Mouse (Mus musculus) c-Kit-positive CD71-positive TER-119-positive erythroid progenitor cells, embryonic 14.5 days (primary cell): ENCODE results near the gene Vgll4.

ENCODE experiments used
- DNase-seq: peaks from one replicate; pipeline ENCODE4 v3.0.0-alpha.2; 2013; ENCODE audit warnings: low spot score

Vgll4 gene

GRCm38 (mm10) chr6:114969213-114970120 lies at the start of gene Vgll4:
Vgll4 (minus strand) TSS chr6:114969994.
- DNase-seq, result no peak

GRCm38 (mm10) chr6:115015461-115015860 lies 45.7 kb upstream of the Vgll4 start:
- DNase-seq, result no peak

- DNase-seq, result no peak
Measured at GRCm38 (mm10) chr6:115013574-115013973, 43.8 kb upstream of the Vgll4 start.

- DNase-seq, result no peak
Measured at GRCm38 (mm10) chr6:115011792-115012191, 42.0 kb upstream of the Vgll4 start.

- no peak for DNase-seq
Measured at GRCm38 (mm10) chr6:115010815-115011214, 41.0 kb upstream of the Vgll4 start.

GRCm38 (mm10) chr6:115010304-115010703 lies 40.5 kb upstream of the Vgll4 start:
- DNase-seq, result no peak

GRCm38 (mm10) chr6:115007728-115008127 lies 37.9 kb upstream of the Vgll4 start:
- DNase-seq, result peak; percentile 37

- DNase-seq, result no peak
Measured at GRCm38 (mm10) chr6:115006948-115007347, 37.2 kb upstream of the Vgll4 start.

GRCm38 (mm10) chr6:115006065-115006464 lies 36.3 kb upstream of the Vgll4 start:
- no peak for DNase-seq

- DNase-seq, result no peak
Measured at GRCm38 (mm10) chr6:115005351-115005890, 35.6 kb upstream of the Vgll4 start.

- DNase-seq, result no peak
Measured at GRCm38 (mm10) chr6:115004636-115005035, 34.8 kb upstream of the Vgll4 start.

GRCm38 (mm10) chr6:114998374-114999031 lies 28.7 kb upstream of the Vgll4 start:
- DNase-seq, result no peak

GRCm38 (mm10) chr6:114997471-114997870 lies 27.7 kb upstream of the Vgll4 start:
- no peak for DNase-seq

- no peak for DNase-seq
Measured at GRCm38 (mm10) chr6:114996910-114997309, 27.1 kb upstream of the Vgll4 start.

- no peak for DNase-seq
Measured at GRCm38 (mm10) chr6:114994079-114994478, 24.3 kb upstream of the Vgll4 start.

- DNase-seq, result no peak
Measured at GRCm38 (mm10) chr6:114993659-114994058, 23.9 kb upstream of the Vgll4 start.

- DNase-seq, result no peak
Measured at GRCm38 (mm10) chr6:114991909-114992308, 22.1 kb upstream of the Vgll4 start.

GRCm38 (mm10) chr6:114988619-114988980 lies 18.8 kb upstream of the Vgll4 start:
- DNase-seq, result no peak

- no peak for DNase-seq
Measured at GRCm38 (mm10) chr6:114987966-114988618, 18.3 kb upstream of the Vgll4 start.

- DNase-seq, result no peak
Measured at GRCm38 (mm10) chr6:114982671-114983070, 12.9 kb upstream of the Vgll4 start.

GRCm38 (mm10) chr6:114979715-114980114 lies 9.9 kb upstream of the Vgll4 start:
- no peak for DNase-seq

- no peak for DNase-seq
Measured at GRCm38 (mm10) chr6:114976915-114977419, 7.2 kb upstream of the Vgll4 start.
